Mouse (Mus musculus) cerebral cortex, adult 2 months (tissue): Measurements from ENCODE around the gene Gm4881.

Experiments used
- WGBS: fragments of 180-500 bp; shearing (Covaris S2); methylation state at CpG from one replicate; pipeline ENCODE4 v1.1.7; 2018; 5-methylcytosine and 5-hydroxymethylcytosine counted together

The Gm4881 gene

DNA sequence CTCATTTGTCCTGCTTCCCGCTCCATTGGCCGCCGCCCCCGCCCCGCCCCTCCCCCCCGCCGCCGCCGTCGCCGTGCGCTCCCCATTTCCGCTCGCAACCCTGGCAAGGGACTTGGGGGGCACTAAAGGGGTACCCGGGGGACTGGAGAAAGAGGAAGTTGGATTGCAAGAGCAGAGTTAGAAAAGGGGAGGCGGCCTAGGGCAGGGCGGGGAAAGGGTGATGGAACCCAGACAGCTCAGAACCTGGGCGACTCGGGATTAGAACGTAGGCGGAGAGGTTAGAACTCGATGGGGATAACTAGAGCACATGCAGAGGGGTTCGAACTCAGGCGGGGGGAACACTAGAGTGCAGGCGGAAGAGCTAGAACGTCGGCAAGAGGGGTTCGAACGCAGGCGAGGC is 10.2 kb upstream of the Gm4881 start:
- 4% methylated on average over 30 of the region's 30 CpGs for WGBS

DNA sequence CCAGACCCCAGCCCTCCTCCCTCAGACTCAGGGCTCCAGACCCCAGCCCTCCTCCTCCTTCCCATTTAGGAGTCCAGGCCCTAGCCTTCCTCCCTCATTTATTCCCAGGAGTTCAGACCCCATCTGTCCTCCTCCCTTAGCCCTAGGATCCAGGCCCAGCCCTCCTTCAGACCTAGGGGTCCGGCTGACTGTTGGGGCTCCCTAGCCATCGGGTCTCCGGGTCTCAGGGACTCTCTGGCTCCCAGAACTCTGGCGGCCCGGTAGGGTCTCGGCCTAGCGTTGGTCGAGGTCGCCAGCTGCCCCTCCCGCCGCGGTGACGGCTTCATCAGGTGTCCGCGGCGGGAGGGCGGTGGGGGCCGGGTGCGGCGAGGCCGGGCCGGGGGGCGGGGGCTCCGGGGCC is 9.7 kb upstream of the Gm4881 start:
- WGBS: 11% methylated on average over 24 of the region's 24 CpGs

DNA sequence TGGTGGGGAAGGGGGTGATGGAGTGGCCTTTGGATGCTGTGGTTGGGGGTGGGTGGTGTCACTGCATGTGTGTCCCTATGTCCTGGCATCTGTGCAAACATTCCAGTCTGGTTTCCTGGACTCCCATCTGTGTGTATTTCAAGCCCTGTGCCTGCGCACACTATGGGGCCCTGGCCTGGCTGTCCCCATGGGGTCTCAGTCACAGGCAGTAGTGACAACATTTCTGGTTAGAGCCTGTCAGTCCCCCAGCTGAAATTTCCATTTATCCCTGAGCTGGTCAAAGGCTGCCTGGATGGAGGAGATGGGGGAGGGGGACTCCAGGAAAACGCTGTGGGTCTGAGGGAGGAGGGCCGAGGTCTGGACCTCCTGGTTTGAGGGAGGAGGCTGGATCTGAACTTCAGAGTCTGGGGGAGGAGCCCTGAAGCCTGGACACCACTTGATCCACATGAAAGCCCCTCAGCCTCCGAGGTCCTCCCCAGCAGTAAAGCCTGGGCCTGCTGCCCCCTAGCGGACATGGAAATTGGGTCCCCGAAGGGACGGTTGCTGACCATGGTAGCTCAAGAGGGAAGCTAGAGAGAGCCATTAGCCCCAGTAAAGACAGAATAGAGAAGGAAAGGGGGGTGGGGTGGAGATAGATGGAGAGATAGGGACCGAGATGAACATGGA is 5.8 kb upstream of the Gm4881 start:
- WGBS: 4% methylated on average over 8 of the region's 8 CpGs

DNA sequence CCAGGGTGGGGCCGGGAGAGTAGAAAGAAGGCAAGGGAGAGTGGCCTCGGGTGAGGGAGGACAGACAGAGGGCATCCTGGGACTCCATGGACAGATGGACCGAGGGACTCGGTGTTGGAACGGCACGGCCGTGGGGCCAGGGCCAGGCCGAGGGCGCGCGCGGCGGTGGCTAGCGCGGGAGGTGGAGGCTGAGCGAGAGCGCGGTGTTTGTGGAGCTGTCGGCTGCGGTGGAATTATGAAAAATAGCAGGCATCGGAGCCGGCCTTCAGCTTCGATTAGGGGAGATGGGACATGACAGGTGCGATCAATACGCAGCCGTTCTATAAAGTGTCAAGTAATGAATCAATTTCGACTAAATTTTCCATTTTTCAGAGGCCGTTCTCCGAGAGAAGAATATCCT is 4.5 kb upstream of the Gm4881 start:
- 4% methylated on average over 29 of the region's 29 CpGs for WGBS

DNA sequence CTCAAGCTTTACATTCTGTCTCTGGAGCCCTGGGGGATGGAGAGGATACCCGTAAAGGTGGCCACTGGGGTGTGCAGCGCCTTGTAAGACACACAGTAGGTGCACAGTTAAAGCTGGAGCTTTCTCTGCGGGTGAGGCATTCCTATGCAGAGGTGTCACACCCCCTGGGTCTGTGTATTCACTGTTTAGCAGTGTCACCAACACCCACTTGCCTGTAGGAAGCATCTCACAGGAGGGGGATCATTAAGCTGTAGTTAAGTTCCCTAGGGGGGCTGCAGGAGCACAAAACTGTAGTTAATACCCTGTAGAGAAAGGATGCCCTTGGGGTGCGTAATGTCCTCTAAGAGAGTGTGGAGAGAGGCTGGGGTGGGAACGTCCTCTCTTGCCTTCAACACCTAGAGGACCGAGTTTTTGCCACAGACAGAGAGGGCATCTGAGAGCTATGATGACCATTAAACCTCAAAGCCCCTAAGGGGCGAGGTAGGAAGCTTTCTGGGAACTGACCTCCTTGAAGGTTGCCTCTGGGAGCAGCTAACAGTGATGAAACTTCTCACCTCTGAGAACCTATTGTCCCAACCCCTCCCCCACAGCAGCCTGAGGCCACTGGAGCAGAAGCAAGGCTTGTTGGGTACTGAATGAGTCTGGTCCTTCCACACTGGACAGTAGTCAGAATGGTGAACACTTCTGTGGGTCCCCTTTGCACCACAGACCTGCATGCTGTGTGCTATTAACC is 3.2 kb upstream of the Gm4881 start:
- WGBS: 36% methylated on average over 7 of the region's 7 CpGs

DNA sequence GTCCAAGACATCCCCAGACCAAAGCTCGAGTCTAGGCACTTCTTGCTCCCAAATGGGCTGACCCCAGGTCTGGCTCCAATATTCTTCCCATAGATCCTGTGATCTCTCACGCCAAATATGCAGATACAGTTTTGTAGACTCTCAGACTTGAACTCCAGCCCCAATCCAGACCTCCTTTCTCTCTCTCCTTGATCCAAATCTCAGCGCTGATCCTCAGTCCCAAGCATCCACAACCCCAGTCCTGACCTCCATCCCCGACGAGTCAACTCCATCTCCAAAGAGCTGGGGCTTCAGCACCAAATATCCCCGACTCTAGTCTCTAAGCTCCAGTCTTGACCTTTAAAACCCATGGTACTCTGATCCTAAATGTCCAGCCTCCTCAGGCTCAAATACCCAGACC is 653 bp downstream of the Gm4881 start:
- WGBS: 23% methylated on average over 6 of the region's 6 CpGs

DNA sequence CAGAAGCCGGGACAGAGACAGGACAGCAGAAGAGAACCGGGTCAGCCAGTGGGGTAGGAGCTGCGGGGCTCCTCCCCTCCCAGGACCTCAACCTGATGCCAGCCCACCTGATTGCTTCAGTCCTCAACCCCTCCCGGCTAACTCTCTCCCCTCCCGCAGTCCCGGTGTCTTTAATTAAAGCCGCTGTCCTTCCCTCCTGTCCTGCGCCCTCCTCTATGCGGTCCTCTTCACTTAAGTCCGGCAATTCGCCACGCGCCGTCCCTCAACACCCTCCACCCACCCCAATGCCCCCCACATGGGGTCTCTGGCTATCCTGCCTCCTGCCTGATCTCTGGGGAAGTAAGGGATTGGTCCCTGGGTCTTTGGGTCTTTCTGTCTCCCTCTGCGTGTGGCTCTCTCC is 12.6 kb downstream of the Gm4881 start:
- WGBS: 5% methylated on average over 14 of the region's 15 CpGs

DNA sequence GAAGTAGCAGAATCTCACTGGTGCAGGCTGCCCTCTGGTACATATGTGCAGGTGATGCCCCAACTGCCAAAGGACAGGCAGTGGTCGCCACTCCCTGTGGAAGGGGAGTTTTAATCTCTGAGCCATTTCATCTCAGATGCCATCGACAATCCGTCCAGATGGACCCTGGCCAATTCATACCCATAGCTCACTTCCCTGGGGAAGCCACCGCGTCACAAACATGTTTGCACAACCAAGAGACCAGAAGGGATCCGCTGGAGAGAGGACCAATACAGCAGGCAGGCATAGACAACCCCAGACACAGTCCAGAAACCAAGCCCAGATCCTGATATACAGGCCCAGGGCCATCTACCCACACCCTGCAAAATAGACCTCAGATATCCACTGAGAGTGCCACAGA is 13.8 kb downstream of the Gm4881 start:
- WGBS: 51% methylated on average over 6 of the region's 6 CpGs

DNA sequence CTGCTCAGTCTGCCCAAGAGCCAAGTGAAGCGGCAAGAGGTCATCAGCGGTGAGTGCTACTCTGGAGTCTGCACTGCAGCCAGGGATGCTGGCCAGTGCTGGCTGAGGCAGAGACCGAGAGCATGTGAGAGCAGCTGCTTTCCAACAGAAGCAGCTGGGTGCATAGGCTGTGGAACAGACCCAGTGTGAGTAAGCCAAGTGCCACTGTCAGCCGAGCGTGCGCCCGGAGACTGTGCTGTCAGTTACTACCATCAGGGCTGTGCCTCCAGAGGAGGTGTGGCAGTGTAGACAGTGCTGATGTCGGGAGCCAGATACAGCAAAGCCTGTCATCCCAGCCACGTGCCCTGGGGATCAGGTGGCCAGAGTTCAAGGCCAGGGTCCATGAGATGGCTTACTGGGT is 24.6 kb downstream of the Gm4881 start:
- 44% methylated on average over 9 of the region's 9 CpGs for WGBS

DNA sequence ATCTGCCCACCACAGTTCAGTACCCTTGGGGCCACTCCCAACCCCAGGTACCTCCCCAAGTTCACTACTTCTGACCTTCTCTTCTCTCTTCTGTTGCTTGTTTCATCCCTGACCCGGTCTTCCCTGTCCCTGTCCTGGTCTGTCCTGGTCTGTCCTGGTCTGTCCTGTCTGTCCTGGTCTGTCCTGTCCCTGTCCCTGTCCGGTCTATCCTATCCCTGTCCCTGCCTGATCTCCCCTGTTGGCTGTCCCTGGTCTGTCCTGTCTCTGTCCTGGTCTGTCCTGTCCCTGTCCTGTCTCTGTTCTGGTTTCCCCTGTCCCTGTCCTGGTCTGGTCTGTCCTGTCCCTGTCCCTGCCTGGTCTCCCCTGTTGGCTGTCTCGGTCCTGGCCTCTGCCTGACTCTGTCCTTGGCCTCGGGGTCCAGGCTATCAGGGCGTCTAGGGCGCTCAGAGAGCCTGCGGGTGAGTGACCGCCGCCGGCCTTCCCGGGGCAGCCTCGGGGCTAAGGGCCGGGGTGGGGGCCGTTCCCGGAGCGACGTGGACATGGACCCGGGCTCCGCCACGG is 25.5 kb downstream of the Gm4881 start:
- 94% methylated on average over 20 of the region's 20 CpGs for WGBS

DNA sequence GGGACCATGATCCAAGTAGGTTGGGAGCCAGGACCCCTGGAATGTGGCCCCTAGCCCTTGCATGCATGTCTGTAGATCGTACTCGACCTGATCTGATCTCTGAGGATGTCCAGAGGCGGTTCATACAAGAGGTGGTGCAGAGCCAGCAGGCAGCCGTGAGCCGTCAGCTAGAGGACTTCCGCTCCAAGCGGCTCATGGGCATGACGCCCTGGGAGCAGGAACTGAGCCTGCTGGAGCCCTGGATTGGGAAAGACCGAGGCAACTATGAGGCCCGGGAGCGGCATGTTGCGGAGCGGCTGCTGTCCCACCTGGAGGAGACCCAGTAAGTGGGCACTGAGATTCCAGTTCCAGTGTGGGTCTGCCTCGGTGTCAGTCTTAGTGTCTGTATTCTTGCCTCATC is 31.8 kb downstream of the Gm4881 start:
- WGBS: 87% methylated on average over 14 of the region's 14 CpGs

DNA sequence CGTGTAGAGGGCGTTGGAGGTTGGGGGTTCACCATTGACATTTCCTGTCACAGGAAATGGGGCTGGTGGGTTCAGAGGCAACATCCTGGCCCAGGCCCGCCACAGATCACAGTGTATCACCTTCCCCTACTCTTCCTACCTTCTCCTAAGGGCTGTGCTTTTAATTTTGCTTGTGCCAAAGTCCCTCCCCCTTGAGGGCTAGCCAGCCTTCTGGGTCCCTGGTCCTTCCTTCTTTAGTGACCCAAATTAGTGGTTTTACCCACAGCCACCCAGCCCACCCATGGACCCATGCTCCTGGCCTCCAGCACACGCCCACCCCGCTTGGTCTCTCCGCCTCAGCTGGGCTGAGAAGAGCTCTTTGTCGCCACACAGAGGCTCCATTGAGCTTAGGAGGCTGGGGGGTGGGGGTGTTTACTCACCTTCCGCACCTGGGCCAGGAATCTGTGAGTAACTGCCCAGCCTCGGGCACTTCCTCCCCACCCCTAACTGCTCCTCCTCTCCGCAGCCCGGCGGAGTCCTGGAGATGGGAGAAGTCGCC is 37.0 kb downstream of the Gm4881 start:
- 49% methylated on average over 13 of the region's 13 CpGs for WGBS

DNA sequence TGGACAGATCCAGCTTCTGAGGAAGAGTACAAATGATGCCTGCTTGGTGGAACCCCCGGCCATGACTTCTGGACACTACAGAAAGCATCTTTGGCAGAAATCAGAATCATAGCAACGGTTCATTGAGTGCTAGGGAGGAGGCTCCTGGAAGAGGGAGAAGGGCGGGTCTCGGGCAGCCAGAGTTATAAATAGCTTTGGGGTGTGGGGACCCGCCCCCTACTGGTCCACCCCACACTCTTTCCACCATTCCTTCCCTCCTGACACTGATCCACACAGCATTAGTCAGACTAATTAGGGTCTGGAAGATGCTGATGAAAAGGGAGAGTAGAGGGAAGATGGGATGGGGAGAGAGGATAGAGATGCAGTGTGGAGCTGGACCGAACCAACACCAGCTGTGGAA is 37.7 kb downstream of the Gm4881 start:
- WGBS: 37% methylated on average over 6 of the region's 6 CpGs

DNA sequence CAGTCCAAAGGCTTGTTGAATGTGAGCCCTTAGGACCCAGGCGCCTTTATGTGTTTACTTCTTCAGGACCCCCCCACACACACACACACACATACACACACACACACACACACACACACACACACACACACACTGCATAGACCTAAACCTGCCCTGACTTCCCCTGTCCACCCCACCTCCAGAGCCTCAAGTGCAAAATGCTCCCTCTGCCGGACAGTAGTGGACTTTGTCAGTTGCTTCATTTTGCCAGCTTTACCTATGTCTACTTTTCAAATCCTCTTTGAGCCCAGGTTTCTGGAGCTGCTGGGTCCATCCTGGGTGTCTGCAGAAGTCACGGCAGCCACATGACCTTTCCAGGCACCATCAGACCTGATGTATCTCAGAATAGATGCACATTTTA is 39.4 kb downstream of the Gm4881 start:
- 17% methylated on average over 3 of the region's 3 CpGs for WGBS

DNA sequence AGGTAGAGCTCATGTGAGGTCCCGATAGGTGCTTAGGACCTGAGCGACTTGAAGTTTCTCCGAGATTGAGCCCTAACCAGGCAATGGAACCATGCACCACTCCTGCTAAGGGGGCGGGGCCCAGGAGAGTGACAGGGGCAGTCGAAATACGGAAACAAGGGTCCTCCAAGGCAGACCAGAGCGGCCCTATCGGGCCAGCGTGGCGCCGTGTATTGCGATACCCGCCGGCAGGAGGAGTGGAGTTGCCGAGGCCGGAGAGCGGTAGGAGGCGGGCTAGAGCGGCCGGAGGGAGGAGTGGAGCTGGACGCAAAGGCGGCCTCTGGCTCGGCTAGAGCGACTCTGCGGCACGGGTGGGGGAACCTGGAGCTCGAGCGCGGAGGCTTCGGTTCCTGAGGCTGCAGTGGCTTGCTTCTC is 40.2 kb downstream of the Gm4881 start:
- WGBS: under 1% methylated on average over 30 of the region's 30 CpGs

DNA sequence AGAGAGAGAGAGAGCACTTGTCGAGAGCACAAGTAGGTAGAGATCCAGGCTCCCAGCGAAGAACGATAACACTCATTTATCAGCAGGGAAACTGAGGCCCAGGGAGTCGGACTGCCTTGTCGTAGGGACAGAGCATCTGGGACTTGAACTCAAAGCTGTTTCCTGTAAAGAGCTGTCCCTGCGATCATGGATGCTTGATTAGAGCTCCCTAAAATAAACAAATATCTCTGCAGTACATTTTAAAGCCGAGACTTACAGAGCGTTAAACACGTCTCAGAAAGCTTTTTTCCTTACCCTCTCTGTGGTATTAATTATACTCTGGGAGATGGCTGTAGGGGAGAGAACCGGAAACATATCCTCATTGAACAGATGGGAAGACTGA is 40.9 kb downstream of the Gm4881 start:
- WGBS: 25% methylated on average over 10 of the region's 10 CpGs

DNA sequence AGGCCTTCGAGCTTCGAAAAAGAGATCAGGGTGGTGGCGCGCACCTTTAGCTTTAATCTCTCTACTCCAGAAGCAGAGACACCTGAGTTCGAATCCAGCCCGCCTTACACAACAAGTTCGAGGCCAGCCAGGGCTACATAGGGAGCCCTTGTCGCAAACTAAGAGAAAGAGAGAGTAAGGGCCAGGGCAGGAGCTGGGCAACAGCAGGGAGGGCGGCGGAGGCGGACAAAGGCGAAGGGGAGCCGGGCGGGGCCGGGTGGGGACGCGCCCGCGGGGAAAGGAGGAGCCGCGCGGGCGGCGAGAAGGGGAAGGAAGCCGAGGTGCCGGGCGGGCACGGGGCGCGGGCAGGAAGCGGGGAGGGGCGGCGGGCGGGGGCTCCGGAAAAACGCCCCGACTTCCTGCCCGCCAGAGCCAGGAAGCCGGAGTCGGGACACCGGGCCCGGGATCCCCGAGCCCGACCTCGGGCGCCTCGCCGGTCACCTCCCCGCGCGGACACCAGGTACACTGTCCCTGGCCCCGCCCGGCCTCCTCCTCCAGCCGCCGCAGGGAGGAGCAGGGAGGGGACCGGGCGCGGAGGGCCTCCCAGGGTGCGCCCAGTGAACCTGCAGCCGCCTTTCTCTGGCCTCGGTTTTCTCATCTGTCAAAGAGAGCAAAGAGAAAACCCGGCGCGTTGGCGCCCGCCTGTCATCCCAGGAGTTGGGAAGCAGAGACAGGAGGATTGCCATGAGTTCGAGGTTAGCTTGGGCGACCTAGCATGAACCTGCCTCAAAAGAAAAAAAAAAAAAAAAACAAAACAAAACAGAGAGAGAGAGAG is 41.5 kb downstream of the Gm4881 start, which contains the start of gene Arhgef1:
Gene Arhgef1 (plus strand): TSS at position 283 of the 814 bp plus-strand sequence.
- 7% methylated on average over 65 of the region's 68 CpGs for WGBS

DNA sequence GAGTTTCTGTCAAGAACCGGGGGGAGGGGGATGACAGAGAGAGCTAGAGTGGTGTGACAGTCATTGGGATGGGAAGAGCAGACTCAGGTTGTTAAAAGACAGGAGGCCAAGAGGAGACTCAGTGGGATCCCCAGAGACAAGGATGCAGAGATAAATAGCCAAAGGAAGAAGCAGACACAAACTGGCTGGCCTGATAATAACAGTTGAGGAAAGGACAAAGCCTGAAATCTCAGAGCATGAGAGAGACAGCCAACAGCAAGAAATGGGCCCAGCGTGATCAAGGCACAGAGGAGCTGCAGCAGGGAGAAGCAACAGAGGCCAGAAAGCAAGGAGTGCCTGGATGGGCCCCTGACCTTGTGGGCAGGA is 42.0 kb downstream of the Gm4881 start:
- 59% methylated on average over 2 of the region's 2 CpGs for WGBS

DNA sequence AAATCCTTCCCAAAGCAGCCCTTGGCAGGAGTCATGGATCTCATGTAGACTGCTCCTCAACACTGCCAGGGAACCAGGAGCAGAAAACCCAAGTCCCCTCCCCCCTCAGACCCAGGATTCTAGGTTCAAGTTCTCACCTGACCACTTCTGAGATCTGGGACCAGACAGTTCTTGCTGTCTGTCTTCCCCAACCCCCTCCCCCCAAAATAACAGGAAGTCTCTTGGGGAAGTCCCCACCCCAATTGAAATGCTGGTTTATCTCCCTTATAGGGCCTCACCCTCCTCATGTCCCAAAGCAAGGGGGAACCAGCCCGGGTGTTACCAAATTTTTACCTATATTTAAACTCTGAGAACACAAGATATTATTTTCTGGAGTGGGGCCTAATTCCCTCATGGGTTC is 42.5 kb downstream of the Gm4881 start:
- 61% methylated on average over 1 of the region's 1 CpGs for WGBS

DNA sequence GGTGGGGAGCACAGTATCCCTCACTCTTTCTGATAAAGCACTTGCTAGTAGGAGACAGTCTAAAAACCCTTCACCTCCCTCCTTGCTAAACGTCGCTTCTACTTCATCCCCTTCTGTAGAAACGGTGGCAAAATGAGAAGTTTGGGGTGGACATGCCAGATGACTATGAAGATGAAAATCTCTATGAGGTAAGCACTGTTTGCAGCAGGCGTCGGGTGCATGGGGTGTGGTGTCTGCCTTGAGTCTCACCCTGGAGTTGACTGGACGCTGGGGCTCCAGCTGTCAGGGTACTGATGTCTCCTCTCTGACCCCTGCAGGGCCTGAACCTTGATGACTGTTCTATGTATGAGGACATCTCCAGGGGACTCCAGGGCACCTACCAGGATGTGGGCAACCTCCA is 43.2 kb downstream of the Gm4881 start:
- WGBS: 79% methylated on average over 6 of the region's 6 CpGs

DNA sequence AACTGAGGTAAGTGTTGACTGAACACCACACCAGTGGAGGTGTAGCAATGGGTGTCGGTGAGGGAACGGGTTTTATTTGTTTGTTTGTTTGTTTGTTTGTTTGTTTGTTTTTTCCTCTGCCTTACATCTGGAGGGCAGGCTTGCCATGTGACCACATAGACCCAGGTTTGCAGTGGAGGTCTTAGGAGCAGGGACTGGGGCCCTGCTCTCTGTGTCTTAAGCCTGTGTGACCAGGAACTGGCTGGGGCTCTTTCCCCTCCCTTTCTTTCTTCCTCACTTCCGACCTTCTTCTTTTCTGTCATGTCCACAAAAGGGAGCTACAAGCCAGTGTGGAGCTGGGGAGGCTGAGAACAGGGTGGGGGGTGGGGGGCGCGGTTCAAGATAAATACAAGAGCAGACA is 46.3 kb downstream of the Gm4881 start:
- WGBS: 88% methylated on average over 5 of the region's 5 CpGs

DNA sequence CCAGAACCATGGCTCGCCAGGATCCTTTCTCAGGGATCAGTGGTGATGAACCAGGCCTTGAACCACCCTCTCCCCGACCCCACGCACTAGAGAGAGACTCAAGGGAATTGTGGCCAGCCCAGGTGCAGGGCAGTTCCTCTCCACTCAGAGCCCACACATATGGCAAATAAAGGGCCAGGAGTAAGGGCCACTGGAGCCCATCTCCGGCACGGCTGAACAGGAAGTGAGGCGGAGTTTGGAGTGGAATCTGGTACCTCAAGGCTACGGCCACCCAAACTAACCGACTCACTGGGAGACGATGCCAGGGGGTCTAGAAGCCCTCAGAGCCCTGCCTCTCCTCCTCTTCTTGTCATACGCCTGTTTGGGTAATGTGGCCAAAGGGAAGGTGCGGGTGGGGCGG is 47.1 kb downstream of the Gm4881 start, which contains the start of gene Cd79a:
Gene Cd79a (plus strand): TSS at position 158 of the 400 bp plus-strand sequence.
- 86% methylated on average over 12 of the region's 12 CpGs for WGBS
